Mouse (Mus musculus): ENCODE measurements around the gene Fam205c. TPM values are rescaled to one million over a fixed set of nuclear protein-coding genes. Genes with fewer than 3 reads are reported as not detected.

Gene Fam205c
- not detected in 2 replicates for polyA plus RNA-seq (2012; rRNA removed; ENCODE audit: low replicate concordance)

GRCm38 (mm10) chr4:42874134-42874533 lies at the start of gene Fam205c:
TSS of gene Fam205c (minus strand) at chr4:42874234.

GRCm38 (mm10) chr4:42916617-42917401 lies 42.8 kb upstream of the Fam205c start, which contains the start of gene Phf24:
TSS of gene Phf24 (plus strand) at chr4:42916660.

GRCm38 (mm10) chr4:42856671-42857070 lies 17.4 kb downstream of the Fam205c start, which contains the start of gene Gm12394:
TSS of gene Gm12394 (minus strand) at chr4:42856771.

GRCm38 (mm10) chr4:42853788-42854187 lies 20.2 kb downstream of the Fam205c start, which contains the start of gene Fam205a1:
TSS of gene Fam205a1 (minus strand) at chr4:42853888.

Other genes starting within 250 kb of the Fam205c start
- 0.41 and 1.3 TPM in 2 replicates for gene Gm2564, start 244.5 kb downstream of the Fam205c start, polyA plus RNA-seq (2012; rRNA removed; ENCODE audit: low replicate concordance)
- gene Ccl27b, start 219.0 kb downstream of the Fam205c start, polyA plus RNA-seq (2012; rRNA removed; ENCODE audit: low replicate concordance): not detected in 2 replicates
- not detected in 2 replicates for gene Il11ra2, start 212.3 kb downstream of the Fam205c start, polyA plus RNA-seq (2012; rRNA removed; ENCODE audit: low replicate concordance)
- not detected in 2 replicates for gene 4930578G10Rik, start 138.7 kb downstream of the Fam205c start, polyA plus RNA-seq (2012; rRNA removed; ENCODE audit: low replicate concordance)
- 3.9 and 8.2 TPM in 2 replicates for gene Ccl19, start 117.7 kb downstream of the Fam205c start, polyA plus RNA-seq (2012; rRNA removed; ENCODE audit: low replicate concordance)
- 25.7 and 25.8 TPM in 2 replicates for gene Ccl21a, start 100.2 kb downstream of the Fam205c start, polyA plus RNA-seq (2012; rRNA removed; ENCODE audit: low replicate concordance)
- not detected in 2 replicates for gene Fam205a1, start 20.3 kb downstream of the Fam205c start, polyA plus RNA-seq (2012; rRNA removed; ENCODE audit: low replicate concordance)
- not detected in 2 replicates for gene Gm12394, start 17.5 kb downstream of the Fam205c start, polyA plus RNA-seq (2012; rRNA removed; ENCODE audit: low replicate concordance)
- 0.57 and 0.70 TPM in 2 replicates for gene Phf24, start 42.4 kb upstream of the Fam205c start, polyA plus RNA-seq (2012; rRNA removed; ENCODE audit: low replicate concordance)
- 4.2 and 9.0 TPM in 2 replicates for gene Dnajb5, start 75.6 kb upstream of the Fam205c start, polyA plus RNA-seq (2012; rRNA removed; ENCODE audit: low replicate concordance)
- gene 1700022I11Rik, start 95.4 kb upstream of the Fam205c start, polyA plus RNA-seq (2012; rRNA removed; ENCODE audit: low replicate concordance): not detected in 2 replicates
- gene Vcp, start 126.3 kb upstream of the Fam205c start, polyA plus RNA-seq (2012; rRNA removed; ENCODE audit: low replicate concordance): 149 and 296 TPM in 2 replicates
- 8.5 and 11.1 TPM in 2 replicates for gene Fancg, start 136.3 kb upstream of the Fam205c start, polyA plus RNA-seq (2012; rRNA removed; ENCODE audit: low replicate concordance)
- gene Pigo, start 151.6 kb upstream of the Fam205c start, polyA plus RNA-seq (2012; rRNA removed; ENCODE audit: low replicate concordance): 30.0 and 31.1 TPM in 2 replicates
- gene Stoml2, start 157.5 kb upstream of the Fam205c start, polyA plus RNA-seq (2012; rRNA removed; ENCODE audit: low replicate concordance): 58.6 and 93.0 TPM in 2 replicates
- gene Fam214b, start 172.0 kb upstream of the Fam205c start, polyA plus RNA-seq (2012; rRNA removed; ENCODE audit: low replicate concordance): 34.4 and 64.2 TPM in 2 replicates
- gene Unc13b, start 184.7 kb upstream of the Fam205c start, polyA plus RNA-seq (2012; rRNA removed; ENCODE audit: low replicate concordance): 4.8 and 9.7 TPM in 2 replicates

All from duodenum, adult 2 months (tissue).